Mouse (Mus musculus) ovary, postnatal 14 days (tissue): ENCODE measurements around the gene Tnfrsf9.

Experiments used
- DNase-seq: peaks from one replicate; pipeline ENCODE4 v3.0.0; 2022; ENCODE audit warnings: low spot score

Gene Tnfrsf9

GRCm38 (mm10) chr4:150927789-150928188 lies 13.4 kb downstream of the Tnfrsf9 start:
- DNase-seq: no peak

GRCm38 (mm10) chr4:150933503-150933902 lies 19.1 kb downstream of the Tnfrsf9 start:
- no peak for DNase-seq

- no peak for DNase-seq
Observed at GRCm38 (mm10) chr4:150937293-150938062, 23.1 kb downstream of the Tnfrsf9 start.

GRCm38 (mm10) chr4:150938063-150938452 lies 23.7 kb downstream of the Tnfrsf9 start:
- DNase-seq: no peak

- DNase-seq: no peak
Observed at GRCm38 (mm10) chr4:150939991-150940651, 25.8 kb downstream of the Tnfrsf9 start.

- DNase-seq: no peak
Observed at GRCm38 (mm10) chr4:150944707-150945106, 30.3 kb downstream of the Tnfrsf9 start.

GRCm38 (mm10) chr4:150950972-150951371 lies 36.6 kb downstream of the Tnfrsf9 start:
- no peak for DNase-seq

- no peak for DNase-seq
Observed at GRCm38 (mm10) chr4:150956369-150957105, 42.2 kb downstream of the Tnfrsf9 start.

- DNase-seq: no peak
Observed at GRCm38 (mm10) chr4:150957106-150957458, 42.7 kb downstream of the Tnfrsf9 start.

GRCm38 (mm10) chr4:150958536-150958935 lies 44.2 kb downstream of the Tnfrsf9 start:
- DNase-seq: no peak

- no peak for DNase-seq
Observed at GRCm38 (mm10) chr4:150962231-150962630, 47.9 kb downstream of the Tnfrsf9 start.

- DNase-seq: no peak
Observed at GRCm38 (mm10) chr4:150963711-150964110, 49.3 kb downstream of the Tnfrsf9 start.

- peak; percentile 87 for DNase-seq
Observed at GRCm38 (mm10) chr4:150964635-150965554, 50.5 kb downstream of the Tnfrsf9 start.

GRCm38 (mm10) chr4:150965555-150965951 lies 51.2 kb downstream of the Tnfrsf9 start:
- no peak for DNase-seq

- peak; percentile 45 for DNase-seq
Observed at GRCm38 (mm10) chr4:150966556-150966955, 52.2 kb downstream of the Tnfrsf9 start.

- no peak for DNase-seq
Observed at GRCm38 (mm10) chr4:150968956-150969355, 54.6 kb downstream of the Tnfrsf9 start.

GRCm38 (mm10) chr4:150973264-150973663 lies 58.9 kb downstream of the Tnfrsf9 start:
- DNase-seq: no peak

GRCm38 (mm10) chr4:150975145-150975544 lies 60.8 kb downstream of the Tnfrsf9 start:
- no peak for DNase-seq

- no peak for DNase-seq
Observed at GRCm38 (mm10) chr4:150978156-150978910, 64.0 kb downstream of the Tnfrsf9 start.

GRCm38 (mm10) chr4:150979455-150979854 lies 65.1 kb downstream of the Tnfrsf9 start:
- DNase-seq: no peak

GRCm38 (mm10) chr4:150980153-150980552 lies 65.8 kb downstream of the Tnfrsf9 start:
- DNase-seq: no peak
